Mouse (Mus musculus) kidney, adult 10 weeks (tissue): Measurements from ENCODE around the gene Pilrb1. TPM values are rescaled to one million over a fixed set of nuclear protein-coding genes. Genes with fewer than 3 reads are reported as not detected.

ENCODE experiments used
- polyA plus RNA-seq: library from polyadenylated mRNA; stranded (reverse); fragments of 350-450 nt; fragmentation: Illumina TruSeq; extraction: RNeasy Lipid Tissue Mini Kit (QIAGEN cat#74804); gene quantifications from one replicate; pipeline ENCODE4 v1.2.3, GENCODE M21; 2014; ENCODE audit warnings: low read depth, low replicate concordance

Pilrb1 gene
- 0.65 TPM for polyA plus RNA-seq

GRCm38 (mm10) chr5:137857960-137858710, at the start of gene Pilrb1:
Pilrb1 (minus strand) TSS chr5:137858106.

DNA sequence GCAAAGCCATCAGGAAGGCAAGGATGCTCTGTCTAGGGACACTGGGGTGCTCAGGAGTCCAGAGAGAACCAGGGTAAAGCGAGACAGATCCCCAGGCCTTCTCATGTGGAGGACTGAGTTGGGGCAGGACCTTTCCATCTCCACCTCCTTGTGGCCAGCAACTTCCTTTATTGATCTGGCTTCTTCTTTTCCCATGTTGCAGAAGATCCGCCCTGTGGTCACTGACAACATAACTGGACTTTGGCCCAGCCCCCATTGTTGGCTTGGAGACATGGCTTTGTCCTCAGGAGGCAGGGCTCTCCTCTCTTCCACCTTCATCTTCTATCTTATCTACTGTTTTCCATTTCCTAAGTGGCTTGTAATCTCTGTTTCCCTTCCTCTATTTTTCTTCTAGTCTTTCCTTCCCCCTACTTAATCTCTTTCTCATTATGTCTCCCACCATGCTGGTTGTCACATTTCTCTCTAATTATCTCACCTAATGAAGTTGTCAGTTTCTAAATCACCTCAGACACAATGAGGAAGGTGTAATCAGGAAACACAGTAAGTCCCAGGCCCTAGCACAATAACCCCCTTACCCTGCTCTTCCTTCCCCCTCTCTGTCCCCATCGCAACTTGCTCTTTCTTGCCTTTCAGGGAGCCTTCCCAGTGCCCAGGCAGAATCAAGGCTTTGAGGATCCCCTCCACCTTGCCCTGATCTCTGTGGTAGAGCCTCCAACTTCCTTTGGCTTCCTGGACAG, 13.9 kb upstream of the Pilrb1 start, which contains the start of gene Pilrb2:
Pilrb2 (minus strand) TSS at position 172 of the 737 bp plus-strand sequence.

DNA sequence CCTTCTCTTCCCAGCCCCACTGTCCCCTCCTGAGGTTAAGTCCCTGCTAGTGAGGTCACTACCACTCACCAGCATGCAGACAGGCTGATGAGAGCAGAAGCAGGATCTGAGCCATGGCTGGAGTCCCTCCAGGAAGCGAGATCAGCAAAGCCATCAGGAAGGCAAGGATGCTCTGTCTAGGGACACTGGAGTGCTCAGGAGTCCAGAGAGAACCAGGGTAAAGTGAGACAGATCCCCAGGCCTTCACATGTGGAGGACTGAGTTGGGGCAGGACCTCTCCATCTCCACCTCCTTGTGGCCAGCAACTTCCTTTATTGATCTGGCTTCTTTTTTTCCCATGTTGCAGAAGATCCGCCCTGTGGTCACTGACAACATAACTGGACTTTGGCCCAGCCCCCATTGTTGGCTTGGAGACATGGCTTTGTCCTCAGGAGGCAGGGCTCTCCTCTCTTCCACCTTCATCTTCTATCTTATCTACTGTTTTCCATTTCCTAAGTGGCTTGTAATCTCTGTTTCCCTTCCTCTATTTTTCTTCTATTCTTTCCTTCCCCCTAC, 21.9 kb downstream of the Pilrb1 start, which contains the start of gene Pilra:
Pilra (minus strand) TSS at position 316 of the 555 bp plus-strand sequence.

Other genes starting within 250 kb of the Pilrb1 start
- gene Pcolce, start 244.3 kb downstream of the Pilrb1 start, polyA plus RNA-seq = 7.1 TPM
- not detected for gene Fbxo24, start 229.1 kb downstream of the Pilrb1 start, polyA plus RNA-seq
- gene Lrch4, start 229.0 kb downstream of the Pilrb1 start, polyA plus RNA-seq = 0.85 TPM
- gene Gm20605, start 228.9 kb downstream of the Pilrb1 start, polyA plus RNA-seq = not detected
- not detected for gene Sap25, start 216.8 kb downstream of the Pilrb1 start, polyA plus RNA-seq
- not detected for gene Irs3, start 212.4 kb downstream of the Pilrb1 start, polyA plus RNA-seq
- gene Agfg2, start 173.4 kb downstream of the Pilrb1 start, polyA plus RNA-seq = 11.3 TPM
- 0.16 TPM for gene Nyap1, start 116.5 kb downstream of the Pilrb1 start, polyA plus RNA-seq
- gene Tsc22d4, start 112.4 kb downstream of the Pilrb1 start, polyA plus RNA-seq = 0.36 TPM
- not detected for gene Ppp1r35, start 79.3 kb downstream of the Pilrb1 start, polyA plus RNA-seq
- 8.0 TPM for gene Mepce, start 70.5 kb downstream of the Pilrb1 start, polyA plus RNA-seq
- 5.1 TPM for gene Zcwpw1, start 70.3 kb downstream of the Pilrb1 start, polyA plus RNA-seq
- not detected for gene Pilra, start 21.8 kb downstream of the Pilrb1 start, polyA plus RNA-seq
- not detected for gene Pilrb2, start 13.7 kb upstream of the Pilrb1 start, polyA plus RNA-seq
- gene Cyp3a13, start 63.5 kb upstream of the Pilrb1 start, polyA plus RNA-seq = 1.7 TPM
- not detected for gene Gjc3, start 105.0 kb upstream of the Pilrb1 start, polyA plus RNA-seq
- 14.1 TPM for gene Azgp1, start 123.4 kb upstream of the Pilrb1 start, polyA plus RNA-seq
- not detected for gene Smok3a, start 163.2 kb upstream of the Pilrb1 start, polyA plus RNA-seq
- not detected for gene Smok3b, start 163.3 kb upstream of the Pilrb1 start, polyA plus RNA-seq
- not detected for gene Smok3c, start 195.1 kb upstream of the Pilrb1 start, polyA plus RNA-seq
- 50.9 TPM for gene Zkscan1, start 227.0 kb upstream of the Pilrb1 start, polyA plus RNA-seq